Mouse (Mus musculus) erythroblast, embryonic 14.5 days (primary cell): ENCODE data around the gene Tlk1. TPM values are rescaled to one million over a fixed set of nuclear protein-coding genes. Genes with fewer than 3 reads are reported as not detected.

ENCODE experiments used
- H3K27me3 ChIP-seq: 2 replicates; pipeline ENCODE4 v1.6.1; 2012; ENCODE audit warnings: inconsistent platforms; ENCODE audit not compliant: control insufficient read depth
- H3K36me3 ChIP-seq: 2 replicates; pipeline ENCODE4 v1.6.1; 2012; ENCODE audit warnings: mild to moderate bottlenecking, inconsistent platforms; ENCODE audit not compliant: control insufficient read depth
- H3K4me1 ChIP-seq: 2 replicates; pipeline ENCODE4 v1.6.1; 2012; ENCODE audit warnings: inconsistent platforms; ENCODE audit not compliant: control insufficient read depth
- H3K4me3 ChIP-seq: replicated peaks from 2 replicates; pipeline ENCODE3; 2012; ENCODE audit warnings: moderate library complexity, mild to moderate bottlenecking, inconsistent platforms
- H3K9me3 ChIP-seq: 2 replicates; pipeline ENCODE4 v1.6.1; 2012; ENCODE audit warnings: low read length, inconsistent platforms, mixed read lengths; ENCODE audit not compliant: control insufficient read depth
- GATA1 ChIP-seq: IDR thresholded peaks from 2 replicates; pipeline ENCODE4 v1.6.1; 2012; ENCODE audit warnings: low read length, inconsistent platforms, mixed read lengths
- TAL1 ChIP-seq: IDR thresholded peaks from 3 replicates; pipeline ENCODE4 v1.6.1; 2012; ENCODE audit warnings: low read length, inconsistent platforms, mixed read lengths
- polyA plus RNA-seq: library from polyadenylated mRNA; stranded (reverse); fragments of >175 nt; gene quantifications from 2 replicates; pipeline ENCODE4 v1.2.3, GENCODE M21; 2012

The Tlk1 gene
- polyA plus RNA-seq, 1 experiment, result 4.5 TPM

DNA sequence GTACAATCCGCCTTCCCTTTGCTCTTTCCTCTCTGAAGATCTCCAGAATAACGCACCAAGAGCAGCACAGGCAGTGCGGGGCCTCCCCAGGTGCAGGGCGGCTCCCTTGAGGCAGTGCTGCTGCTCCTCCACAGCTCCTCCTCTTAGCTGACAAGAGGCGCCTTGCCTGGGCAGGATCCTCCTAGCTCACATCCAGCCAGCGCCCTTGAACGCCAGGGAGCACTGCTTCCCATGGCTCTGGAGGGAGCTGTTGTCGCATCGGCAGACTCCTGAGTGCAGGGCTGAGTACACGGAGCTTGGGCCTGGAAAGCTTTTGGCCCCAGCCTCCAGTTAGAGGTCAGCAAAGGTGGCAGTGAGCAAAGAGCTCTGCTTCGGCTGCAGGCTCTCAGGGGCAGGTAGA is 135.3 kb downstream of the Tlk1 start:
- H3K27me3 ChIP-seq, result no peaks in the 10 kb centered on the region
- H3K4me1 ChIP-seq, result no peaks in the 10 kb centered on the region
- peaks cover 74% of the 10 kb centered on the region for H3K36me3 ChIP-seq
- no peak overlapping the region for H3K4me3 ChIP-seq
- TF ChIP-seq GATA1, result no peak
- TF ChIP-seq TAL1, result no peak
- no peaks in the 10 kb centered on the region for H3K9me3 ChIP-seq

DNA sequence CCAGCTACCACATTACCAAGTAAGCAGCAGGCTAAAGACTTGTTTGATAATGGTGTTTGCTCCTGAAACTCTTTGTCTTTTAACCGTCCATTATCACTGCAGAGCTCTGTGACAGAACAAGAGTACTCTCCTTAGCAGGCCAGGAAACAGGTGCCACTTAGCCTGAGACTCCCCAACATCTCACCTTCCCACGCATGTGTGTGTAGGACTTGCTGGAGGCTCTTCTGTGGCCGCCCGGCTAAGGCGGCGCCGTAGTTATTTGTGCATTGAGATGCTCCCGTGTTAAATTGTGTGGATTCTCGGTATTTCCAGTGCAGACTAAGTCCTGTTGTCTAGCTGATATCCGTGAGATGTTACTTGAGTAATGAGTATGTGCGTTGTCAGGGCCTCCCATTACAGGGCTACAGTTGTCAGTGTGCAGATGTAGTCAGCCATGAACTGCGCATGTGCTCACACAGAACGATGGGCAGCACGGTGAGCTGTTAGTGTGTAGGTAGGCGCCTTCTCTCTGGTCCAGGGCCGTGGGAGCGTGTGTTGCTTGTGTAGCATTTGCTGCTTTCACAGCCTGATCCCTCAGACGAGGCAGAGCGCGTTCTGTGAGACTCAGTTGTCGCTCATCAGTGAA is 137.0 kb downstream of the Tlk1 start:
- TF ChIP-seq GATA1, result no peak
- no peak for TF ChIP-seq TAL1
- Histone ChIP-seq H3K4me3 (no peak overlapping the region), H3K36me3 (peaks cover 88% of the 10 kb centered on the region), H3K27me3 (no peaks in the 10 kb centered on the region), H3K4me1 (no peaks in the 10 kb centered on the region), H3K9me3 (no peaks in the 10 kb centered on the region)

DNA sequence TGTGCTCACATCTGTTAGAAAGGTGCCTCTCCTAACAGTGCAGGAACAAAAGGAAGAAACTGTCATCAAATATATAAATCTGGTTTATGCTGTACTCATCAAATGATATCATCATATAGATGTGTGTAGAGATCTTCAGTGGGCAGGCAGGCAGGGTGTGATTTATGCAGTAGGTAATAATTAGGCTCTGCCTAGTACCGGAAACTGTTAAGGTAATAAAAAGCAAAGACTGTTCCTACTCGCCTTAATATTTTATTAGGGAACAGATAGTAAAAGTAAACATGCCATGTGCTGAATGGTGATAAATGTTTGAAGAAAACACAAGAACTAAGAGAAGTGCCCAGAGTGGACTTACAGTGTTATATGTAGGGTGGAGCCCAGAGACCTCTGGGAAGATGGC is 143.2 kb downstream of the Tlk1 start:
- no peaks in the 10 kb centered on the region for H3K9me3 ChIP-seq
- no peaks in the 10 kb centered on the region for H3K27me3 ChIP-seq
- H3K4me1 ChIP-seq, result no peaks in the 10 kb centered on the region
- no peak overlapping the region for H3K4me3 ChIP-seq
- H3K36me3 ChIP-seq, result peaks cover 92% of the 10 kb centered on the region
- no peak for TF ChIP-seq GATA1
- TF ChIP-seq TAL1, result no peak

DNA sequence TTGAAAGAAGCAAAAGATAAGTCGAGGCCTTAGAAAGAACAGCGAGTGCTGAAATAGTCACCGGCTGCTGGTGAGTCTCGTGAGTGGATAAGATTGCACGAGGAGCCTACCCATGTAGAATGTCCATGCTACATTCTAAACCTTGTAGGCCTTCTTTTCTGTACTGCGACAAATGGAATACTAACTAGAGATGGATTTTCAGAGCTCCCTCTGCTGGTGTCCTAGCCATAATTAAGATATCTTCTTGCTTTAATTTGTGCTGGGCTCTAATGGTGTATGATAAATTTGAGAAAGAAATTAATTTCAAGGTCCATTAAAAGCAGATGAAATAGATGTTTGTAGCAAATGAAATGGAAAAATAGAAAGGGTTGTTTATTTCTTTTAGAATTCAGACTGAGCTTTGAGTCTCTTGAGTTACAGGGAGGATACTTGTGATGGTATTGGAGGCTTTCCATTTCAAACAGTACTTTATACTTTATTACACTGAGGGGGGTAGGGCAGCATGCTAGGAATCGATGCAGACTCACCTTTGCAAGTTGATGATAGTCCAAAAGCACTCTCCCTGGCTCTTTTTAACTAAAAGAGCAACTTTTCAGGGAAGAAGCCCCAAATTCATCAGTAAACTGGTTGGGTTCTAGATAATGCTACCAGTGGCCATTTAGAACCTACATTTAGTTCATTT is 151.9 kb downstream of the Tlk1 start:
- H3K4me1 ChIP-seq, result no peaks in the 10 kb centered on the region; the same call in 1 of the 2 replicates
- TF ChIP-seq GATA1 (no peak), TAL1 (no peak)
- H3K4me3 ChIP-seq, result no peak overlapping the region
- H3K36me3 ChIP-seq, result peaks cover 10% of the 10 kb centered on the region
- no peaks in the 10 kb centered on the region for H3K9me3 ChIP-seq
- no peaks in the 10 kb centered on the region for H3K27me3 ChIP-seq

DNA sequence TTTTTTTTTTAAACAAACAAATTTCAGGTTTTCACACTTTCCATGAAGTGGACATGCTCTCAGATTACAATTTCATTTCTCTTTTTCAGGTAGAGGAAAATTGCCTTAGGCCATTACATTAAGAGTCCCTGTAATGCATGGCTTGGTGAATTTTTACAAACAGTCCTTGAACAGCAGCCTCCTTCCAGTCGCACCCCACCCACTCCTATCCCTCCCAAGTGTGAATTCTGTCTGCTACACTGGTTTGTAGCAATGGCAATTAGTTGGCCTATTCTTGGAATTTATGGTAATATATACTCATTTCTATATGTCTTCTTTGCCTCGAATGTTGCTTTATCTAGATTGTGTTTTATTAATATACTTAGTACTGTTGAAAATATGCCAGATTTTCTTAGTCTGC is 153.1 kb downstream of the Tlk1 start:
- TF ChIP-seq TAL1, result no peak
- Histone ChIP-seq H3K9me3 (no peaks in the 10 kb centered on the region), H3K27me3 (no peaks in the 10 kb centered on the region), H3K36me3 (peaks cover 2% of the 10 kb centered on the region), H3K4me1 (no peaks in the 10 kb centered on the region; the same call in 1 of the 2 replicates), H3K4me3 (no peak overlapping the region)

DNA sequence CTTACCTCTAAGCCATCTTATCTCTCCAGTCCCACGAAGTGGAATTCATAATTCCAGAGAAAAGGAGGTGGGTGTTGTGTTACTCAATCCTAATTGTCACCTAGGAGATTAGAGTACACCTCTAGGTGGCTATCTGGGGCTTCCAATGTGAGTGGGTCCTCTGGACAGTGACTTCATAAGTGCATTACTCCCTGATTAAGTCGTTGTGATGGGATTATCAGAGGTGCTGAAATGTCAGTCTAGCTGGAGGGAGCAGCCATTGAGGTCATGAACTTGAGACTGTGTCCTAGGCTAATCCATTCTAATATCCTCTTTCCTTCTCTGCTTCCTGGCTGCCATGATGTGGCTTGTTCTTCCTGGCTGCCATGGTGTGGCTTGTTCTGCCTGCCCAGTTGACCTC is 155.6 kb downstream of the Tlk1 start:
- H3K27me3 ChIP-seq, result no peaks in the 10 kb centered on the region
- no peaks in the 10 kb centered on the region for H3K9me3 ChIP-seq
- H3K4me3 ChIP-seq, result no peak overlapping the region
- TF ChIP-seq TAL1, result no peak
- no peak for TF ChIP-seq GATA1
- H3K4me1 ChIP-seq, result peaks cover 6% of the 10 kb centered on the region
- peaks cover 4% of the 10 kb centered on the region for H3K36me3 ChIP-seq

DNA sequence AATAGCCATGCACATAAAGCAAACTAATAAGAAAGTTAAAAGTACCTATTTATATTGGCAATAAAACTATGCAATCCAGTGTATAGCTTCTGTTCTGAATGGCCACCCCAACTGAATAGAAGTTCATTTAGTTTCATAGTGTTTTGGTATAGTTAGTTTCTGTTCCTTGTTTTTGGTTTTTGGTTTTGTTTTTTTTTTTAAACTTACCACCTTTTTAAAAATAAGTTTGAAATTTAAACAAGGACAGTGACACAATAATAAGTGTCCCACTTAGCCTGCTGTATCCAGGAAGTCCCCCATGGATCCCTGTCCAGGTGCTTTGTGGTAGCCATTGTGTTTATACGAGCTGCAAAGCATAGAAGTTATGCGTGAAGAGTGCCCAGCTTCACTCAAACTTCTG is 156.3 kb downstream of the Tlk1 start:
- Histone ChIP-seq H3K36me3 (peaks cover 4% of the 10 kb centered on the region), H3K4me1 (peaks cover 7% of the 10 kb centered on the region), H3K4me3 (no peak overlapping the region), H3K9me3 (no peaks in the 10 kb centered on the region), H3K27me3 (no peaks in the 10 kb centered on the region)
- TF ChIP-seq GATA1, result no peak
- no peak for TF ChIP-seq TAL1

DNA sequence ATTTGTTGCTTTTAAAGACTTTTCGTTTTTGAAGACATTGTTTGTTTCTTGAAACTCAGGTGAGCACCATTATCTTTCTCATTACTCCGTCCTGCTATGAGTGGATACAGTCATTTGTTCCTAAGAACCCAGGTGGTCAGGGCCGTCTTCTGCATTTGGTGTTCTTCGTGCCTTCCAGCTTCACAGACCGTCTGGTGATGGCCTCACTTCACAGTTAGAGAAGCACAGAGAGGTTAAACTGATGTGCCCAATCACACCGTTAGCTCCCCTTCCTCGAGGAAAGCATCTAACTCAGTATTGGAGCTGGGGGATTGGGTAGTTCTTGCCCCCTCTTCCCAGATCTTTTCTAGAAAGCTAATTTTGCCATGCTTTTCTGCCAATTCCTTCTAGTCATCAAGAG is 158.5 kb downstream of the Tlk1 start:
- Histone ChIP-seq H3K9me3 (no peaks in the 10 kb centered on the region), H3K4me3 (no peak overlapping the region), H3K36me3 (peaks cover 4% of the 10 kb centered on the region), H3K4me1 (peaks cover 29% of the 10 kb centered on the region), H3K27me3 (no peaks in the 10 kb centered on the region)
- TF ChIP-seq GATA1 (no peak), TAL1 (no peak)

DNA sequence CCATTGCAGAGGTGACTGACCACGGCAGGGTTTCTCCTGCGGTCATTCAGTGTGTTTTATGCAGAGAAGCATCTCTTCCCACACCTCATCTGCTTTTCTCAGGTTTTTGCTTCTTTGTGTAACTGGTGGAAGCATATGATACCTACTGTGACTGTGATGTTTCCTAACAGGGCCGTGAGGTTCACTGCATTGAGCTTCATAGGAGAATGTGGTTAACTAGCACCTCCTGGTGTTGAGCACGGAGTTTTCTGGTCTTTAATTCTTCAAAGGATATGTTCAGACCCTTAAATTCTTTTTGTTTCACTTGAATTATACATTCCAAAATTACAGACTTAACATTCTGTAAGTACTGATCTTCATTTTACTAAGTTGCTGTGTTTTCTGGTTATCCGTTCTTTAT is 161.8 kb downstream of the Tlk1 start:
- Histone ChIP-seq H3K27me3 (peaks cover 3% of the 10 kb centered on the region; the same call in 1 of the 2 replicates), H3K9me3 (no peaks in the 10 kb centered on the region), H3K36me3 (peaks cover 4% of the 10 kb centered on the region), H3K4me3 (no peak overlapping the region), H3K4me1 (peaks cover 42% of the 10 kb centered on the region)
- TF ChIP-seq GATA1, result no peak
- no peak for TF ChIP-seq TAL1

Other genes with a start within 250 kb of the Tlk1 start
- gene Gorasp2, start 164.2 kb downstream of the Tlk1 start, polyA plus RNA-seq, result 1.7 and 2.0 TPM in 2 replicates
- 0.14 TPM in 1 of 2 replicates, not detected in the other for gene Gm26558, start 163.6 kb downstream of the Tlk1 start, polyA plus RNA-seq
- gene Dcaf17, start 229.6 kb upstream of the Tlk1 start, polyA plus RNA-seq, result 0.06 and 0.11 TPM in 2 replicates
- gene Mettl8, start 229.9 kb upstream of the Tlk1 start, polyA plus RNA-seq, result 0.18 and 0.36 TPM in 2 replicates